In genomic region chr8:94607064-94607463, GRCm38 (mm10) we compare ENCODE assay signal across 16 mouse cellular contexts. TPM values are rescaled to one million over a fixed set of nuclear protein-coding genes. Genes with fewer than 3 reads are reported as not detected.
A peak's percentile ranks its signal among the peaks of the same experiment; 100 is the strongest.
DNase-seq lines count a peak whose midpoint lies in the region; ATAC-seq and TF ChIP-seq lines count a peak whose summit lies in the region.
"Had no signal": no experiment of that assay in that cellular context is flagged by ENCODE, and none has a peak within 500 bp of the region (broad histone marks: within the 10 kb centered on the region; RNA-seq: fewer than 3 reads in every experiment).

No protein-coding gene starts in this region.

- peaks cover 24% of the 10 kb centered on the region for H3K79me2 ChIP-seq in liver, adult 2 months (ENCODE audit: control insufficient read depth, insufficient read depth, low read length)
- H3K79me2 ChIP-seq in CH12.LX (replicated peaks; ENCODE audit: control insufficient read depth, extremely low read depth, insufficient read depth, poor library complexity, severe bottlenecking): peaks cover 10% of the 10 kb centered on the region

- TF ChIP-seq RAD21 in CH12.LX (IDR thresholded peaks at IDR 0.05; ENCODE audit: low read depth, low read length): peak; percentile 58

- H3K4me3 ChIP-seq in liver, adult 2 months (ENCODE audit: insufficient read depth, low read depth, low read length): no peak overlapping the region
- H3K4me3 ChIP-seq in liver, embryonic 11.5 days (ENCODE audit: low read depth, low read length): no peak overlapping the region
- H3K4me3 ChIP-seq in CH12.LX (replicated peaks in 1 of 3; ENCODE audit: low read depth in 2 of 3, low read length in 2 of 3, poor library complexity in 1 of 3): no peak overlapping the region
- H3K4me3 ChIP-seq in bone marrow macrophage, adult 2 months (ENCODE audit: insufficient read depth, low read length): no peak overlapping the region
- no peak overlapping the region for H3K4me3 ChIP-seq in stomach, postnatal 0 days (ENCODE audit: low read depth, low read length)
- H3K4me3 ChIP-seq: forebrain, embryonic 12.5 days; heart, embryonic 12.5 days; left cerebral cortex, adult 2 months; limb, embryonic 12.5 days; neural tube, embryonic 15.5 days had no signal

- TF ChIP-seq POLR2A in liver, adult 2 months (IDR thresholded peaks at IDR 0.05; ENCODE audit: extremely low read depth, insufficient read depth, low read length): no peak
- TF ChIP-seq POLR2A in CH12.LX (IDR thresholded peaks at IDR 0.05; ENCODE audit: low read depth, low read length): no peak
- no peak for TF ChIP-seq POLR2A in bone marrow macrophage, adult 2 months (IDR thresholded peaks at IDR 0.05; ENCODE audit: borderline replicate concordance, low read depth, low read length)

- dilution Hi-C loops in CH12.LX (cut with MboI; ENCODE audit: extremely low pct_ligation_motif_present, extremely low pct_unique_long_range_greater_than_20kb, low sequenced_read_pairs): no loop called here

- no peak overlapping the region for H3K27ac ChIP-seq in liver, adult 2 months (replicated peaks; ENCODE audit: insufficient read depth, low read depth, low read length)
- no peak overlapping the region for H3K27ac ChIP-seq in liver, embryonic 11.5 days (ENCODE audit: low read depth, low read length)
- H3K27ac ChIP-seq in CH12.LX (ENCODE audit: insufficient read depth, low read depth): no peak overlapping the region
- H3K27ac ChIP-seq in bone marrow macrophage, adult 2 months (ENCODE audit: insufficient read depth, low read depth, low read length): no peak overlapping the region
- no peak overlapping the region for H3K27ac ChIP-seq in stomach, postnatal 0 days (replicated peaks)
- H3K27ac ChIP-seq: forebrain, embryonic 12.5 days; left cerebral cortex, adult 2 months; limb, embryonic 12.5 days; neural tube, embryonic 15.5 days had no signal

- no peaks in the 10 kb centered on the region for H3K27me3 ChIP-seq in liver, adult 2 months (ENCODE audit: control insufficient read depth, insufficient read depth, low read length)
- H3K27me3 ChIP-seq in liver, embryonic 11.5 days (replicated peaks; ENCODE audit: control insufficient read depth, insufficient read depth, low read length): no peaks in the 10 kb centered on the region
- H3K27me3 ChIP-seq in CH12.LX (replicated peaks): no peaks in the 10 kb centered on the region
- no peaks in the 10 kb centered on the region for H3K27me3 ChIP-seq in stomach, postnatal 0 days (ENCODE audit: control insufficient read depth, insufficient read depth, low read length)
- H3K27me3 ChIP-seq: forebrain, embryonic 12.5 days; heart, embryonic 12.5 days; limb, embryonic 12.5 days; neural tube, embryonic 15.5 days had no signal

- H3K4me1 ChIP-seq in liver, adult 2 months (ENCODE audit: control insufficient read depth, insufficient read depth, low read length): peaks cover 3% of the 10 kb centered on the region; the same call in 1 of the 2 replicates
- peaks cover 4% of the 10 kb centered on the region for H3K4me1 ChIP-seq in liver, embryonic 11.5 days (replicated peaks; ENCODE audit: control insufficient read depth, insufficient read depth, low read length)
- peaks cover 0 to 9% of the 10 kb centered on the region in 2 experiments; a peak in 1 of 4 replicates for H3K4me1 ChIP-seq in CH12.LX (ENCODE audit: control insufficient read depth in 1 of 2, insufficient read depth in 2 of 2)
- peaks cover 2% of the 10 kb centered on the region; the same call in 1 of the 2 replicates for H3K4me1 ChIP-seq in bone marrow macrophage, adult 2 months (ENCODE audit: control insufficient read depth, insufficient read depth, low read length)
- no peaks in the 10 kb centered on the region for H3K4me1 ChIP-seq in stomach, postnatal 0 days (replicated peaks; ENCODE audit: control insufficient read depth, insufficient read depth)
- H3K4me1 ChIP-seq: heart, embryonic 12.5 days had no signal

- no peaks in the 10 kb centered on the region for H3K36me3 ChIP-seq in liver, adult 2 months (ENCODE audit: control insufficient read depth, insufficient read depth, low read length)
- no peaks in the 10 kb centered on the region for H3K36me3 ChIP-seq in liver, embryonic 11.5 days (ENCODE audit: control insufficient read depth, insufficient read depth, low read length)
- peaks cover 0 to 3% of the 10 kb centered on the region in 2 experiments for H3K36me3 ChIP-seq in CH12.LX (replicated peaks in 1 of 2; ENCODE audit: control insufficient read depth in 1 of 2, insufficient read depth in 1 of 2, low read length in 1 of 2)
- H3K36me3 ChIP-seq in stomach, postnatal 0 days (ENCODE audit: control insufficient read depth, insufficient read depth, low read length): no peaks in the 10 kb centered on the region
- H3K36me3 ChIP-seq: forebrain, embryonic 12.5 days had no signal

- no peak overlapping the region for H3K4me2 ChIP-seq in liver, embryonic 11.5 days
- H3K4me2 ChIP-seq in CH12.LX (ENCODE audit: insufficient read depth, low read depth, poor library complexity, severe bottlenecking): no peak overlapping the region
- no peak overlapping the region for H3K4me2 ChIP-seq in stomach, postnatal 0 days (replicated peaks; ENCODE audit: low read depth)
- H3K4me2 ChIP-seq: forebrain, embryonic 12.5 days; heart, embryonic 12.5 days; limb, embryonic 12.5 days; neural tube, embryonic 15.5 days had no signal

- in situ Hi-C loops in CH12.LX (cut with MboI; ENCODE audit: low pct_ligation_motif_present, low pct_unique_long_range_greater_than_20kb, low sequenced_read_pairs): no loop called here

- TF ChIP-seq EP300 in CH12.LX (IDR thresholded peaks at IDR 0.05; ENCODE audit: low read length): no peak
- no peak for TF ChIP-seq EP300 in stomach, postnatal 0 days (optimal IDR thresholded peaks at IDR 0.05)

- H3K9ac ChIP-seq in liver, adult 2 months (ENCODE audit: low read depth, low read length): no peak overlapping the region
- no peak overlapping the region for H3K9ac ChIP-seq in liver, embryonic 11.5 days (ENCODE audit: low read depth, low read length)
- no peak overlapping the region for H3K9ac ChIP-seq in CH12.LX (ENCODE audit: insufficient read depth, low read depth)
- no peak overlapping the region for H3K9ac ChIP-seq in stomach, postnatal 0 days (ENCODE audit: low read length)
- H3K9ac ChIP-seq: forebrain, embryonic 12.5 days; heart, embryonic 12.5 days; limb, embryonic 12.5 days; neural tube, embryonic 15.5 days had no signal

- ATAC-seq in liver, embryonic 11.5 days (replicated peaks; ENCODE audit: low FRiP score): no peak
- no peak for ATAC-seq in stomach, postnatal 0 days (ENCODE audit: low FRiP score, low TSS enrichment)

- 93% methylated on average over 5 of the region's 5 CpGs for WGBS in liver, adult 2 months
- WGBS in liver, embryonic 11.5 days: 88% methylated on average over 5 of the region's 5 CpGs
- WGBS in stomach, postnatal 0 days: 92% methylated on average over 5 of the region's 5 CpGs

- H3K9me3 ChIP-seq in liver, embryonic 11.5 days (ENCODE audit: control insufficient read depth, low read length): no peaks in the 10 kb centered on the region
- no peaks in the 10 kb centered on the region for H3K9me3 ChIP-seq in CH12.LX (replicated peaks; ENCODE audit: low read length)
- H3K9me3 ChIP-seq in stomach, postnatal 0 days (ENCODE audit: control insufficient read depth, low read length): no peaks in the 10 kb centered on the region
- H3K9me3 ChIP-seq: forebrain, embryonic 12.5 days; heart, embryonic 12.5 days; limb, embryonic 12.5 days; neural tube, embryonic 15.5 days had no signal

- peak; percentile 14; the same call in 1 of the 2 replicates for TF ChIP-seq CTCF in liver, adult 2 months (IDR thresholded peaks at IDR 0.05; ENCODE audit: low read depth, low read length)
- TF ChIP-seq CTCF in CH12.LX (conservative IDR thresholded peaks at IDR 0.05 in 1 of 2, IDR thresholded peaks at IDR 0.05 in 1 of 2; ENCODE audit: low read depth in 2 of 2, low read length in 2 of 2): peak in 1 of 2 experiments; percentile 64; a peak in 2 of 4 replicates
- TF ChIP-seq CTCF in bone marrow macrophage, adult 2 months (IDR thresholded peaks at IDR 0.05; ENCODE audit: low read depth, low read length): peak; percentile 44
- peak; percentile 37; the same call in 1 of the 2 replicates for TF ChIP-seq CTCF in stomach, postnatal 0 days (IDR thresholded peaks at IDR 0.05; ENCODE audit: low read depth)

- intact Hi-C loops in heart, postnatal 25 days (cut with DNase I): no loop called here

- DNase-seq in liver, adult 2 months (ENCODE audit: extremely low read depth, low read depth, low spot score): no peak
- no peak for DNase-seq in liver, embryonic 11.5 days (ENCODE audit: low spot score)
- DNase-seq in CH12.LX (ENCODE audit: extremely low read depth): no peak
- DNase-seq in stomach, postnatal 0 days (ENCODE audit: low spot score): no peak
- no peak for DNase-seq in thymus, postnatal 4 days
- no peak for DNase-seq in heart, postnatal 25 days (ENCODE audit: low spot score)
- DNase-seq: cerebellum, adult 11 months; cerebellum, postnatal 25 days; heart, postnatal 4 days; lung, postnatal 14 days had no signal

RNA-seq across cellular contexts. Expression of gene Fam192a, which starts 5.3 kb away (rescaled TPM):
- 9.0 and 9.3 TPM in 2 replicates for total RNA-seq in liver, adult 2 months (2014; rRNA removed)
- polyA plus RNA-seq in liver, adult 2 months (2012; rRNA removed): 10.1 and 12.2 TPM in 2 replicates
- polyA plus RNA-seq in liver, embryonic 11.5 days (2014; fragmentation: Nextera tagmentation; extraction: Ambion mirVana): 60.0 and 70.0 TPM in 2 replicates
- total RNA-seq in CH12.LX (2012; rRNA removed): 30.7 and 35.5 TPM in 2 replicates
- total RNA-seq in CH12.LX (2014; rRNA removed): 37.6 and 43.7 TPM in 2 replicates
- polyA plus RNA-seq in CH12.LX (2012; ENCODE audit: insufficient read length, low read depth): 80.3 and 95.6 TPM in 2 replicates
- polyA plus RNA-seq in bone marrow macrophage, adult 2 months (2012; ENCODE audit: insufficient read depth, insufficient read length, missing spikeins): 77.1 and 77.4 TPM in 2 replicates
- polyA plus RNA-seq in stomach, postnatal 0 days (2015; fragmentation: Nextera tagmentation; extraction: Ambion mirVana): 42.0 and 44.7 TPM in 2 replicates
- 10 to 100 TPM; 18.4 to 20.5 TPM for total RNA-seq in heart, postnatal 25 days (2021)

RNA-seq across cellular contexts. Expression of gene Rspry1, which starts 5.3 kb away (rescaled TPM):
- total RNA-seq in liver, adult 2 months (2014; rRNA removed): 21.4 and 22.0 TPM in 2 replicates
- 5.6 and 5.7 TPM in 2 replicates for polyA plus RNA-seq in liver, adult 2 months (2012; rRNA removed)
- 38.0 and 39.7 TPM in 2 replicates for polyA plus RNA-seq in liver, embryonic 11.5 days (2014; fragmentation: Nextera tagmentation; extraction: Ambion mirVana)
- total RNA-seq in CH12.LX (2012; rRNA removed) (17.5 and 18.0 TPM in 2 replicates), CH12.LX (2014; rRNA removed) (23.5 and 26.9 TPM in 2 replicates)
- 11.4 and 13.4 TPM in 2 replicates for polyA plus RNA-seq in CH12.LX (2012; ENCODE audit: insufficient read length, low read depth)
- 22.0 and 23.8 TPM in 2 replicates for polyA plus RNA-seq in bone marrow macrophage, adult 2 months (2012; ENCODE audit: insufficient read depth, insufficient read length, missing spikeins)
- polyA plus RNA-seq in stomach, postnatal 0 days (2015; fragmentation: Nextera tagmentation; extraction: Ambion mirVana): 15.2 and 16.1 TPM in 2 replicates
- total RNA-seq in heart, postnatal 25 days (2021): 10 to 100 TPM; 11.2 to 12.4 TPM

RNA-seq across cellular contexts. Expression of gene Arl2bp, which starts 59.3 kb away (rescaled TPM):
- 4.2 and 4.8 TPM in 2 replicates for total RNA-seq in liver, adult 2 months (2014; rRNA removed)
- 5.9 and 7.7 TPM in 2 replicates for polyA plus RNA-seq in liver, adult 2 months (2012; rRNA removed)
- 28.8 and 33.5 TPM in 2 replicates for polyA plus RNA-seq in liver, embryonic 11.5 days (2014; fragmentation: Nextera tagmentation; extraction: Ambion mirVana)
- total RNA-seq in CH12.LX (2012; rRNA removed) (24.8 and 29.4 TPM in 2 replicates), CH12.LX (2014; rRNA removed) (71.2 and 85.1 TPM in 2 replicates)
- polyA plus RNA-seq in CH12.LX (2012; ENCODE audit: insufficient read length, low read depth): 107 and 114 TPM in 2 replicates
- polyA plus RNA-seq in bone marrow macrophage, adult 2 months (2012; ENCODE audit: insufficient read depth, insufficient read length, missing spikeins): 25.3 and 32.4 TPM in 2 replicates
- 91.2 and 94.2 TPM in 2 replicates for polyA plus RNA-seq in stomach, postnatal 0 days (2015; fragmentation: Nextera tagmentation; extraction: Ambion mirVana)
- 10 to 100 TPM; 82.3 to 84.2 TPM for total RNA-seq in heart, postnatal 25 days (2021)
